Mouse (Mus musculus): ENCODE measurements at regions not wholly inside any gene's neighbourhood (a gene's known extent, or its start where the extent isn't known, plus 50 kb on each side); places are given as distances from the start of the nearest gene placed in this dataset.

DNA sequence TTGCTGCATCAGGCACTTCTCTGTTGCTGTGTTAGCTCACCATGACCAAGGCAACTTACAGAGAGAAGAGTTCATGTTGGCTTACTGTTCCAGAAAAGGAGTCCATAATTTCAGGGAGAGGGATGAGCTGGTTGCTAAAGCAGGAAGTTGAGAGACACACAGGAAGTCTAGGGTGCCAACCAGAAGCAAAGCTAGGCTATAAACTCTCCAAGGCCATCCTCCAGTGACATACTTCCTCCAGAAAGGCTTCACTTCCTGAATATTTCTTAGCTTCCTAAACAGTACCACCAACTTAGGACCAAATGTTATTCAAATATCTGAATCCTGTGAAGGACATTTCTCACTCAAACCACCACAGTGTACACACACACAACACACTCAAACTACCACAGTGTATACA, 2010.6 kb downstream of the A830018L16Rik start:
- no peak for DNase-seq

DNA sequence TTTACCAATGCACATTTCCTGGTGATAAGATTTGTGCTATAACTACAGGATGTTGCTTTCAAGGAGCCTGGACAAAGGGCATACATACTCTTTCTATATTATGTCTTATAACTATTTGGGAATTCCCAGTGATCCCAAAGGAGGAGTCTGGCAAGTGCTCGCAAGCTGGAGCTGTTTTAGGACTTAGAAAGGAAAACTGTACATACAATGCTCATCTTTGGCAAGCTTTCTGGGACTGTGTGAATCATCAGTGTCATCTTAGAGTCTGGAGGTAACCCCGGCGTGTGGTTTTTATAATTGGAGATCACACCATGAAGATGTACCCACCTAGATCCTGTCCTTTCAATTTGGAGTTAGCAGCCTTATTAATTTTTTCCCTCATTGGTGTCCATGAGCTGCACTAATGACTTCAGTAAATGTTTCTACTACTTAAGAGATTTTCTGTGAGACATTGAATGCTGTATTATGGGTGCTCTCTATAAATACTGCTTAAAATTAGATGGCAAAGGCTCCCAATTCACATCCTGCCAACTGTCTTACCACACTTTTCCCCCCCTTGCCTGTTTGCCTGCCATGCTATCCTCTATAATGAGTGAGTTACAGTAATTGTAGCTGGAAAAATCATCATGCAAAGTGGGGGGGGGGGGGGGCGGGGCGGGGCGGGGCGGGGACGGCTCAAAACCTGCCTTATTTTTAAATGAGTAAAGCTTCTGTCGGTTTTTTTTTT, 2011.9 kb downstream of the A830018L16Rik start:
- DNase-seq = no peak

DNA sequence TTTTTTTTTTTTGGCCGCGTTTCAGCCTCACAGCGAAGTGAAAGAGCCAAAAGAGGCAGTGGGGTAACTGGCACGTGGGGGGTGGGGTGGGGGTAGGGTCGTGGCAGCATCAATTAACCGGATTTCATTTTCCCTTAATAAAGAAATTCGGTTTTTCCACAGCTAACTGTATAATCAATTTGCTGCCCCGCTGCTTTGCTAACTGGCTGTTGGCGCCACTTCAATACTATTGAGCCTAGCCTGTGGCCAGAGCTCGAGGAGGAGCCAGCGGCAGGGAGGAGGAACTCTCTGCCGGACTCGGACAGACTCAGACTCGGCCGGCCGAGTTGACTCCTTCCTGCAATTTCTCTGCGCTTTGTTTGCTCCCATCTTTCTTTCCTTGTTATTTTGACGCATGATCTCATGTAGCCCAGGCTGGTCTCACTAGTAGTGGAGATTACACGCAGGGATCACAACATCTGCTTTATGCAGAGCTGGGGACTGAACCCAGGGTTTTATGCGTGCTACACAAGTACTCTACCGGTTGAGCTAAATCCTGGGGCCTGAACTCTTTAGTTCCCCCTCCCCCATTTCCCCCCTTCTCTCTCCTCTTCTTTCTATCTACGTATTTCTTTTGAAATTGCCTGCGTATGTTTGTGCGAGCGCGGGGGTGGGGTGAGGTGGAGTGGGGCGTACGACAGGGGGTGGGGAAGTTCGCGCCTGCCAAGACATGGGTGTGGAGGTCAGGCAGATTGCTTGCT, 2012.6 kb downstream of the A830018L16Rik start:
- DNase-seq = peak; percentile 81

DNA sequence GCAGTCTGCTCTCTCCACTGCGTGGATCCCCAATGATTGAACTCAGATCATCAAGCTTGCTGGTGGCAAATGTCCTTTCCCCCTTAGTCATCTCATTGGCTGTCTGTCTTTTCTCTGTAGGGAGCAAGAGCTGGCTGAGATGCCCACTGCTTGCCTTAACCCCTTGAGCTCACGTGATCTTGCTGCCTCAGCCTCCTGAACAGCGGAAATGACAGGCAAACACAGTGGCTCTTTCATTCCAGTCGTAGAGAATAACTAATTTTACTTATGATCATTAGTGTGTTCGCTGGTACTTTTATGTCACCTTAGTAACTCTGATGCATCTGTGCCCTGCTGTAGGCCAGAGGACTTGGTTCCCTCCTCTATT, 2013.1 kb downstream of the A830018L16Rik start:
- no peak for DNase-seq

DNA sequence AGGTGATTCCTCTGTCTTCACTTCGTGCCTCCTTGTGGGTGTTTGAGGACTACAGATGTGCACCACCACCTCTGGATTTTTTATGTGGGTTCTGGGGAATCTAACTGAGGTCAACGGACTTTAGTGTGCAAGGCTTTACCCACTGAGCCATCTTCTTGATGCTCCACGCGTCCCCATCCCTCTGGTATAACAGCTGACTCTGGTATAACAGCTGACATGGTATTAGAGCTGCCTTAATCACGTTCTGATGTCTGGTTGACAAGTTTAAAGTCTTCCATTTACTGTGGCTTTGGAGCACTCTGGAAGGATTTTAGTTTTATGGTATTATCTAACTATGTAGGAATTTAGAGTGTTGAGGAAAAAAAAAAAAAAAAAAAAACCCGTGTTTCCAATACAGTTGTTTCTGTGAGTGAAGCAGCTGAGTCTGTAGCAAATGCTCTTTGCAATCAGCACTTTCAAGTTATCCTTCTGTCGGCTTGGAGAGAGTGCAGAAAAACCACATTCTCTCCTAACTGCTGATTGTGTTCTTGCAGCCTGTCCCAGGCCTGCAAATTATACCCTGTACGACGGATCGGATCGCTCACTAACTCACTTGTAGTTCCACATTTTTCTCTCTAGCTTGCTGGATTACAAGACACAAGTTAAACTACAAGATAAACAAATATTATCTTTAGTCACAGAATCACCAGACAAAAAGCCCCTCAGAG, 2013.7 kb downstream of the A830018L16Rik start:
- DNase-seq = no peak

DNA sequence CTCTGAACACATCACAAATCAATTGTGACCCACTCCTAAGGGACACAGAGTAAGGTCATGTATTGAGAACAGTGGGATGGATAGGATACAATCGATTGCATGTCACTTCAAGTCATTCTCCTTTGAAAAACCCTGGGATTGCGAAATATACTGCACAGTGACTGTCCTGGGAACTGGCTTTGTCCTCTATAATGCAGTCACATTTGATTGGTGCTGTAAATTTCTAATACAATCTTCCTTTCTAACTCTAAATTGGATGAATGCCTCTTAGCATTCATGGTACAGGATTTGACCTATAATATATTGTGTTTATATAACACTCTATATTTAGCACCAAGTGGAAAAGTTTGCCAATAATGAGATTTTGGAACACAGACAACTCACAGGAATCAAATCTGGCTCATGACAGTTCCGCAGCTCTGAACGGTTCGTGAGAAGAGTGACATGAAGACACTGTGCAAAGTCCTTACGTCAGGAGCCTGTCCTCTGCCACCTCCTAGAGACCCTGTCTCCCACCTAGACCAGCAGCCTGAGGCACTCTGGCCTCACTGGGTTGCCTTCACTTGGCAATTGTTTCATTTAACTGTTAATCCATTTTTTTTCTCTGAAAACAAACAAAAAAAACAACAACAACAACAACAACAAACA, 2024.0 kb downstream of the A830018L16Rik start:
- no peak for DNase-seq

DNA sequence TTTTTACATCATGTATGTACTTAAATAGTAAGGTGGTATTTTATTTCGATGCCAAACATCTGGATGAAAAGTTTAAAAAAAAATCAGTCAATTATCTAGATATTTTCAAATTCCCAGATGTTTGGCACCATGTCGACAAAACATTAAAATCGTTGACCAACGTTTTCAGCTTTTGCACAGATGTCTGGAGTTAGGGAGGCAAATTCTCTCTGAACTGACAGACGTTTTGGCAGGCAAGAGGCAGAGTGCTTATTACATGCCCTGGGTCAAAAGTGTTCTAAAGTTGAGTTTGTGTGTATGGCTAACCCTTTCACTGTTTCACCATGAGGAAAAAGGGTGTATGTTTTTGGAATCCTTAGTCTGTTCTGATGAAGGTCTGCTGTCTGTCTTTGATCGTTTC, 2028.5 kb downstream of the A830018L16Rik start:
- no peak for DNase-seq

DNA sequence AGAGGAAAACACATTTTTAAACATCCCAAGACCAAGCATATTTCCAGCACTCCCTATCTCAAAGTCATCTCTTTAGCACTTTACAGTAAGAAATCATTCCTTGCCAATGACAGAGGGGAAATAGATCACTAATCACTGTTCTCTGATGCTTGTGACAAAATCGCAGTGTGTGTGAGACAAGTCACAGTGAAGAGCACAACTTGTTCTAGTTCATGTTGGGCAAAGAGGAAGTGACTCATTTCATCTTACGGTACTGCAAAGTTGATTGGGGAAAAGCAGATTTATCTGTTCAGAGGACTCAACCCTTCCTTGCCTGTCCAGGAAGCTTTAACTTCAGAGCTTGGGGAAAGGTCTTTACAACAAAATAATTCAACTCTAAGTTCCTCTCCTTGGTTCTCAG, 2040.6 kb downstream of the A830018L16Rik start:
- DNase-seq = no peak

DNA sequence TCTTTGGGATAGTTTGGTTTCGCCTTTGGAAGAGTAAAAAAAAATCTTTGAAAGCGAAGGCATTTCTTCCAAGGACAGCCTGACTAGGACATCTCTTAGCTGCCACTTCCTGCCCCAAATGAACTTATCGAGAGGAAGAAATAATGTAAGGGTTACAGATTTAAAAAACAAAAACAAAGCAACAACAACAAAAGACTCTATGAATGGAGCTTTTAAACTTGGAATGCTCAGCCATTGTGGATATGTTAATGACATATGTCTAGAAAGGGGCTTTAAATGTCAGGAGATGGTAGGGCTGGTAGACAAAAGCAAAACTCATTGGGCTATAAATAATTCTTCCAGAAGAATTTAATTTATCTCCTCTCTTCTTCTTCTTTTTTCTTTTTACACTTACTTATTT, 2041.7 kb downstream of the A830018L16Rik start:
- no peak for DNase-seq

DNA sequence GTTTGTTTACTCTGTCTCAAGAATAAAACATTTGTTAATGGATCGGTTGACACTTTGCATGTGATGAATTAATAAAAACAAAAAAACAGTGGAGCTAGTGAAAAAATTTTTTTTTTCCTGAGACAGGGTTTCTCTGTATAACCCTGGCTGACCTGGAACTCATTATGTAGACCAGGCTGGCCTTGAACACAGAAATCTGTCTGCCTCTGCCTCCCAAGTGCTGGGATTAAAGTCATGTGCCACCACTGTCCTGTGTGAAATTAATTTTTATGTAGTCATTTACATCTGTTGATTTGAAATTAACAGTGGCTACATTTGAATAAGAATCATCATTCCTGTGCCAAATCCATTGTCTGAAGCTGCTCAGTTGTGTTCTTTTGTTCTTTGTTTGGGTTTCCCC, 2050.4 kb downstream of the A830018L16Rik start:
- DNase-seq = no peak

DNA sequence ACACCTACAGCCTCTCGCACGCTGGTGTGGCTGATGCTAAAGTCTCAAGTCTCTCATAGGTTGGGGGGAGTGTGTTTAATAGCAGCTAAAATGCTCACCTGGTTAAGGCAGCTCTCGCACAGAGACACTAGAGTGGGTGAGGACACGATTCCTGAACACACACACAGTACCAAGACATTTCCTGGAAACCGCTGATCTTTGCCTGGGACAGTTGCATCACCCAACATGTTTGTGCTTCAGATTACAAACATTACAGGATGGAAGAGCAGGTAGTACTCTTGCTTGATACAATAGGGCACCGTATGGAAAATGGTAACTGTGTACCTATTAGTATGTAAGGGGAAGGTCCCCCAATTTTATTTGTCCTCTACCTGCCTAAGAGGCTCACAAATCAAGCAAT, 2053.3 kb downstream of the A830018L16Rik start:
- DNase-seq = no peak

DNA sequence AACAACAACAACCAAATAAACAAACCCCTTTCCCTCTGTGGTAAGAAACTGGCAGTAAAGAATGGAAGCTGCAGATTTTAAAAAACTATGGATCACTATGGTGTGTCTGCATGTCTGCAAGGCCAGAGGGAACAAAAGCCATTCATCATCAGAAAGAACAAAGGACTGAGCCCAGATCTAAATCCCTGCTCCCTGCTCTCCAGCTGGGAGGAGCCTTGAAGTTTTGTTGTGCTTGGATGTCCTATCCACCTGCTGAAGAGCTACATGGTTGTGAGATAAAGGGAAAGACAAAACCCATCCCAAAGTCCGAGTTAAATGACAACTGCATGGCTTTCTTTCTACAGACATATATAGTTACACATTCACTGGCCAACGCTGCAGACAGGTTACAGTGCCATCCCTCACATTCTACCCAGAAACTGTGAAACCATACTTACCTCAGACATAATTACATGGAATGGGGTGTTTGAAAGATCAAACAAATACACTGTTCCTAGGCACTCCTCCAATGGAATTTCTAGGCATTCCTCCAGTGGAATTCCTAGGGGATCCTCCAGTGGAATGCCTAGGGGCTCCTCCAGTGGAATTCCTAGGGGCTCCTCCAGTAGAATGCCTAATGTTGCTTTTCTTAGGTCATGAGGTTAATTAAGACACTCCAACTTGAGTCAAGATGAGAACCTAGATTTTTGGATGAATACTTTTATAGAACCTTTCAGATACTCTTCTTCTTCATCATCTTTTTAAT, 2054.2 kb downstream of the A830018L16Rik start:
- DNase-seq = no peak

DNA sequence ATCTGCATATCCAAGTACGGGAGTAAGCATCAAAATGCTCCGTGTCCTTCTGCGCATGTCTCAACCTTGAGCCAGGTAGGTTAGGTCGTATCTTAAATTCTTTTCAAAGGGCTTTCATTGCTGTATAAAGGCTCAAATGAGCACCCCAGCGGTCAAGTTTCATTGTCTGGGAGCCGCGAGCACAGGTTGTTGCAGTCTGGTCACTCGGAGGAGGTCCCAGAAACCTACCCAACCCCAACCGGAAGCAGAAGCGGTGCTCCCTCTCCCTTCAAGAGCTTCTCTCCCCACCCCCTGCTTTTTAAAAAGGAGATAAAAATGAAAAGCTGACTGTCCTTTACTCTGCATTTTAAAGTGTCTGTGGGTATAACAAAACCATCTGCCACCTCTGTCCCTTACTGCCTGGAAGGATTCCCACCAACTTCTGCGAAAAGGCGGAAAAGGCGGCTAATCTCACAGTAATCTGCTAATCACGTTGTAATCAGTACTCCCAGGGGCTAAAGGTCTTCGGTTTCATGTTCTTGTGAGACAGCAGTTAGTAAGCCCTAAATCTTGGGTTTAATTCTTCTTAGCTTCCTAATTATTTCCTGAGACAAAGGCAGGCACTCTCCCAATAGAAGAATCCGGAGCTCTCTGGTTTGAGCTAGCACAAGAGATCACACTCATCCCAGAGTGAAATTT, 2081.0 kb downstream of the A830018L16Rik start:
- no peak for DNase-seq

DNA sequence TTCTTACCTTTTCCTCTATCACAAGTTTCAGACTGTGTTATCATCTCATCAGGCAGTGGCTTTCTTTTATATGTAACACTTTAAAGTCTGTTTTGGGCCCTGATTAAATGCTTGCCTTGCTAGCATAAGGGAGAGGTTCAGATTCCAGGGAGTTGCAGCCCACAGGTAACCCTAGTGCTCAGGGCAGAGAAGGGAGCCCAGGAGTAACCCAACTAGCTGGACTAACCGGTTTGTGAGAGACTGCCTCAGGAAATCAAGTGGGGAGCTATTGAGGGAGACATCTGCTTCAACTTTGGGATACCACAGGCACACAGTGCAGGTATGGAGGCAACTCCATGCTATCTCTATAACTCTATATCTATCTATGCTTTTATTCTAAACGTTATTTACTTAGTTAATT, 2082.5 kb downstream of the A830018L16Rik start:
- DNase-seq = peak; percentile 52

DNA sequence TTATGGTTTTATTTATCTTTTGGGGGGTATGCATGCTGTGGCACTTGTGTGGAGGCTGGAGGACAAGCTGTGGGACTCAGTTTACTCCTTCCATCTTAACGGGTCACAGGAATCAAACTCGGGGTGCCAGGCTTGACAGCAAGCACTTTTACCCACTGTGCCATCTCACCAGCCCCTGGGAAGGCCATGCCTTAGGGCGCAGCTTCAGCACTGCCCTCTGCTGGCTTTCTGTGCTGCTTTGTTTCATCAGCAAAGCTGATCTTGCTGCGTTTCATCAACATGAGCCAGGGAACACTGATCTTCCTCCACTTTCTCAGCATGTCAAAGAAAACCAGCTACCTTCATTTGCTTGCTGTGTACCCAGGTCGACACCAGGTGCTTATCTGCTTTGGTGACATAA, 2086.6 kb downstream of the A830018L16Rik start:
- DNase-seq = peak; percentile 73

DNA sequence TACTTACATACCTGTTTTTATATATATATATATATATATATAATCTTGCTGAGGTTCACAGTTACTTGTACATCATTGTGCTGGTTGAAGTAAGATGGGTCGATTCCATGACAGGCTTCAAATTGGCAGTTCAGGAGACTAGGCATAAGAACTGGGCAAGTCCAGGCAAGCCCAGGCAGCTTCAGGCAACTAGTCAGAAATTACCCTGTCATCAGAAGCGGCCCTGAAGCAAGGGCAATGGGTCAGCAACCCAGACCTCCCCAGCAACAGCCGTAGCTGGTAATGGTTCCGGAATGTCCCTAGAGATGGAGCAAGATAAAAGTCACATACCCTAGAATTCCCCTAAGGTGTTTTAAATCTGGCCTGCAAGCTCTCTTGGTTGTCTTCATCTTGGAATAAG, 2088.0 kb downstream of the A830018L16Rik start:
- no peak for DNase-seq

DNA sequence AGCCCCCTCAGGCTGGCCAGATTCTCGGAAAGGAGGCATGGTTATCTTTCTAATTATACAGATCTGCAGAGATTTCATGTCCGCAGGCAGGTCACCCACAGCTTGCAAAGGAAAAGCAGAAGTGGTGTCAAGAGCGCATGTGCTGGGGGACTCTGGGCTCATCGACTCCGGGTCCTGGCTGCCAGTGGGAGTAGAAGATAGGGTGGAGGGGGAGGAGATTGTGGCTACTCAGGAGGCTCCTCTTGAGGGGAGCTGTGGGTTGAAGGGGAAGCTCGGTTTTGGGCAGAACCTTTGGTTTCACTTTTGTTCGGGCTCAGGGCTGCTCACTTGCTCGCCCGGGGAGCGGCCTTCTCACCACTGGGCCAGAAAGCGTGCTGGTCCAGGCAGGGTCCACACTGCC, 2099.9 kb downstream of the A830018L16Rik start:
- peak; percentile 7 for DNase-seq

Data from lung, postnatal 36 days (tissue).